Mouse (Mus musculus): Measurements from ENCODE around the gene Fbxw11. TPM values are rescaled to one million over a fixed set of nuclear protein-coding genes. Genes with fewer than 3 reads are reported as not detected.

Fbxw11 gene
- polyA plus RNA-seq, 1 experiment from 2014 or later = 95.2 TPM

GRCm38 (mm10) chr11:32794759-32795445 is 152.4 kb downstream of the Fbxw11 start:
- H3K36me3 ChIP-seq (ENCODE audit: insufficient read depth, low read length) = no peaks in the 10 kb centered on the region
- no peak for ATAC-seq (ENCODE audit: low FRiP score, low TSS enrichment)
- WGBS = 28% methylated on average over 10 of the region's 10 CpGs

More at GRCm38 (mm10) chr11:32794759-32795445, 152.4 kb downstream of the Fbxw11 start:
- no peaks in the 10 kb centered on the region for H3K4me1 ChIP-seq (ENCODE audit: insufficient read depth, low read length)
- no peaks in the 10 kb centered on the region for H3K27me3 ChIP-seq (ENCODE audit: insufficient read depth, low read length)
- H3K4me3 ChIP-seq (ENCODE audit: low read length) = no peak overlapping the region
- no peaks in the 10 kb centered on the region for H3K9me3 ChIP-seq (ENCODE audit: low read length)
- H3K9ac ChIP-seq (replicated peaks; ENCODE audit: low read length) = no peak overlapping the region
- no peak overlapping the region for H3K4me2 ChIP-seq (replicated peaks; ENCODE audit: low read depth, low read length)
- no peak overlapping the region for H3K27ac ChIP-seq (ENCODE audit: low read length)

Other genes starting within 250 kb of the Fbxw11 start
- gene Ubtd2, start 187.4 kb upstream of the Fbxw11 start, polyA plus RNA-seq (2015; fragmentation: Nextera tagmentation; extraction: Ambion mirVana) = 45.1 and 45.6 TPM in 2 replicates
- gene Efcab9, start 110.6 kb upstream of the Fbxw11 start, polyA plus RNA-seq (2015; fragmentation: Nextera tagmentation; extraction: Ambion mirVana) = 0.47 and 0.68 TPM in 2 replicates
- 5.6 and 6.5 TPM in 2 replicates for gene Stk10, start 109.4 kb upstream of the Fbxw11 start, polyA plus RNA-seq (2015; fragmentation: Nextera tagmentation; extraction: Ambion mirVana)
- not detected in 2 replicates for gene Smim23, start 181.9 kb downstream of the Fbxw11 start, polyA plus RNA-seq (2015; fragmentation: Nextera tagmentation; extraction: Ambion mirVana)

Data from kidney, embryonic 16.5 days (tissue).